Mouse (Mus musculus) large intestine, adult 2 months (tissue): ENCODE measurements around the gene Zfp618. TPM values are rescaled to one million over a fixed set of nuclear protein-coding genes. Genes with fewer than 3 reads are reported as not detected.

Experiments
- DNase-seq: peaks from one replicate; pipeline ENCODE4 v3.0.0-alpha.2; 2012; ENCODE audit warnings: low read depth, low spot score
- WGBS: fragments of 180-500 bp; shearing (Covaris S2); methylation state at CpG from one replicate; pipeline ENCODE4 v1.1.7; 2018; 5-methylcytosine and 5-hydroxymethylcytosine counted together
- polyA plus RNA-seq: library from polyadenylated mRNA; depleted of rRNA; stranded (reverse); fragments of >200 nt; gene quantifications from 2 replicates; pipeline ENCODE4 v1.2.3, GENCODE M21; 2012

Gene Zfp618
- polyA plus RNA-seq, 1 experiment: 0.42 TPM

- 84% methylated on average over 9 of the region's 9 CpGs for WGBS
- DNase-seq: no peak
These were observed 59.4 kb downstream of the Zfp618 start for GRCm38 (mm10) chr4:63024734-63025256.

DNA sequence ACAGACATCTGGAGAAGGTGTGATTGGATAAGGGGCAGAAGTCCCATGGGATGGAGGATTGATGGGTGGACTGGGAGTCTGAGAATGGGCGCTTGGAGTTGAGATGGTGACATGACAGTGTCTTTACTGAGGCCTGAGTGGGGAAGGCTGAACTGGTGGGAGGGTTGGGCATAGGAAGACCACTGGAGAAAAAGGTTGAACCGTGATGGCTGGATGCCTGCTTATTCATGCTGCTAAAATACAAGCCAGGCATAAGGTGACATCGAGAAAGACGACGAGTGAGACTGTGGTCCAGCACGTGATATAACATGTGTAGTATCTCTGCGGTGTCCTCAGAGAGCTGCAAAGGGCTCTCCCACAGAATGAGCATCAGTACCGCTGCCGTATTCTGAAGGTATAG, 59.9 kb downstream of the Zfp618 start:
- WGBS: 95% methylated on average over 9 of the region's 9 CpGs
- no peak for DNase-seq

GRCm38 (mm10) chr4:63026286-63026685, 60.9 kb downstream of the Zfp618 start:
- WGBS: 78% methylated on average over 3 of the region's 3 CpGs
- no peak for DNase-seq

- no peak for DNase-seq
These were observed 62.1 kb downstream of the Zfp618 start for GRCm38 (mm10) chr4:63027451-63027850.

DNA sequence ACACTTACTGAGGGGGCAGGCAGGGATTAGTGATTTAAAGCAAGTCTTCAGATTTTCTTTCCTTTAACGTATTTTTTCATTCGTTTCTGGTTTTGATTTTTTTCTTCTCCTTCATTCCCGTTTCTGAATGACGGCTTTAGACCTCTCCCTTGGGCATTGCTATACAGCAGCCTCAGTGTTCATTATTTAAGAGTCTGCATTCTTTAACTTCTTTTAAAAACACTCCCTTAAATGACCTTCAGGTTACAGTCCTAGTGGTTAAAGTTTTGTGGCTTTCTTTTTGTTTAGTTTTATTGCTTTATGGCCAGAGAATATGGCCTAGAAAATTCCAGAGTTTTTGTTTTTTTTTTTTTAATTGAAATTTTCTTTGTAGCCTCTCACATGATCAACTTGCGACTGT, 64.8 kb downstream of the Zfp618 start:
- WGBS: 27% methylated on average over 5 of the region's 5 CpGs
- peak; percentile 47 for DNase-seq

DNA sequence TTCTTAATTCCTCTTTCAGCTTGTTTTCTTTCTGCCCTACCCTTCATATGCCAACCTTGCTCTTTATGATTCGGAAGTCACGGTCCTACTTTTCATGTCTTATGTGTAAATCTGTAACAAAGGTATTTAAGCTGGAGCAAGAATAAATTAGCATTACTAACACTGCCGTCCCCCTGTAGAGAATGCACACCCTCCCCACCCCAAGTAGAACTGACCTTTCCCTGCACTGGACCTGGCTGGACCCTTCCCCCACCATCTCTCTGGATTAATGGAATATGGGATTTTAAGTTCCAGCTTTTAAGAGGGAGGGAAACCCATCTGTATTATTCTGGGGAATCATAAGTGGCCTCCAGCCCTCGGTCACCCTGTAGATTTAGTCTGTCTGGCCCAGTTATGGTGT, 65.9 kb downstream of the Zfp618 start:
- DNase-seq: no peak
- WGBS: 52% methylated on average over 4 of the region's 4 CpGs

GRCm38 (mm10) chr4:63032581-63033006, 67.2 kb downstream of the Zfp618 start:
- DNase-seq: peak; percentile 80
- WGBS: 39% methylated on average over 9 of the region's 9 CpGs

GRCm38 (mm10) chr4:63033724-63034123, 68.4 kb downstream of the Zfp618 start:
- no peak for DNase-seq
- 57% methylated on average over 5 of the region's 5 CpGs for WGBS

DNA sequence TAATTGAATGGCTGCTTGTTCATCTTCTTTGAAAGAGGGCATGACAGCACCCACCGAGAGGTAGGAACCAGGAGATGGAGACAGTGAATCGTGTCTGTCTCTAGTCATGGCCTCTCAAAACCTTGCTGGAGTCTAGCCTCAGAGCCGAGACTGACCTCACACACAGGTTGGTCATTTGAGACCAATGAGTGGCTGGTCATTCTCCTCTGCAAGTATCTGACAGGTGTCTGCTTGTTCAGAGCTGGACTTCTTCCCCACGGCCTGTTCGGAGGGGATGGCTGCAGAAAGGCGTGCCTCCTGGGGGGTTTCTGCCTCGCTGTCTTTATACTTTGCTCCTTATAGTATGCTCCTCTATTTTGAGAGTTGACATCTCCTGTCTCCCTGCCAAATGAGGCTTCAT, 70.6 kb downstream of the Zfp618 start:
- 87% methylated on average over 7 of the region's 7 CpGs for WGBS
- DNase-seq: no peak

GRCm38 (mm10) chr4:63036790-63037189, 71.4 kb downstream of the Zfp618 start:
- WGBS: 89% methylated on average over 5 of the region's 5 CpGs
- no peak for DNase-seq

GRCm38 (mm10) chr4:63037555-63037954, 72.2 kb downstream of the Zfp618 start:
- 26% methylated on average over 4 of the region's 4 CpGs for WGBS
- DNase-seq: no peak

- 42% methylated on average over 2 of the region's 2 CpGs for WGBS
- DNase-seq: no peak
These were observed 72.9 kb downstream of the Zfp618 start for GRCm38 (mm10) chr4:63038265-63038664.

DNA sequence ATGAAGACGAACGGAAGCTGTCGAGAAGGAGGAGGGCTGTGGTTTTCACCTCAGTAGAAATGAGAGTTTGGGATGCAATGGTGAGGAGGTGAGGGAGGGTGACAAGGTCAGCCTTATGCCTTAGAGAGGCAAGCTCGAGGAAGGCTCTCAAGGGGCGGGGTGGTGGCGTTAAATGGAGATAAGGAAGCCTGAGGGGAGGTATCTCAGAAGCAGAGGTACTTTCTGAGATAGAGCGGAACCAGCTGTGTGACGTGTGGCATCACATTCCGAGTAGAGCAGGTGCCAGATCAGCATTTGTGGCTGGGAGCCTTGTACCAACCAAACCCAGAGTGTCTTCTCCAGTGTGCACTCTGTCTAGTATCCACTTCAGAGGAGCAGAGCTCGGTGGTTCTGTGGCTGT, 73.6 kb downstream of the Zfp618 start:
- WGBS: 81% methylated on average over 10 of the region's 10 CpGs
- no peak for DNase-seq

DNA sequence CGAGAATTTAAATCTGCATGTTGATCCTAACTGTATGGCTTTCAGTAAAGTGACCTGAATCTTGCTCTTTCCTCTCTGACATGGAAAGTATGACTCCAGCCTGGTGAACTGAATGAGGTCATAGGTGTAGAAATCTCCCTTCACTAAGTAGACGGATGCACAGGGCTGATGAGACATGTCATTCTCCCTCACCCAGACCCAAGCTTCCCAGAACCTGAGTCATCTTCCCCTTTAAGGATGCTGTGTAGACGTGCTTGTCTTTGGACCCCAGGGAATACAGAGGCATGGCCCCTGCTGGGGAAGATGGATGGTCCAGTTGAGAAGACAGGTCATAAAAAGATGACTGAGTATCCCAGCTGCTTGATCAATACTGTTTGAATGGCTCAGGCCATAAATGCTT, 83.2 kb downstream of the Zfp618 start:
- 80% methylated on average over 3 of the region's 3 CpGs for WGBS
- DNase-seq: no peak

GRCm38 (mm10) chr4:63049596-63050318, 84.4 kb downstream of the Zfp618 start:
- no peak for DNase-seq

DNA sequence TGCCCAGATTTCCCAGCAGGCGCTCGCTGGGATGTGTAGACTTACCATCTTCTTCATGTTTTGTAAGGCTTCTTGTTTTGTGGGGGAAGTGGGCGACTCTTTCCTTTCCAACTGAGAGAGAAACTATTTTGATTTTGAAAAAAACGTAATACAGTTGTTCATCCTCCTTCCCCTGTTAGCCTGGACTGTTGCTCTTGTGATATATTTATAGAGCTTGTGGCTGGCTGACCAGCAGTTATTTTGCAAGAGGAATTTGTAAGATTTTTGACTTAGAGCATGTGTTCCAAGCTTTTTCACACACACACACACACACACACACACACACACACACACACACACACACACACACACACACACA, 84.9 kb downstream of the Zfp618 start:
- DNase-seq: no peak
- 65% methylated on average over 4 of the region's 4 CpGs for WGBS

GRCm38 (mm10) chr4:63050949-63051348, 85.6 kb downstream of the Zfp618 start:
- DNase-seq: no peak
- WGBS: 42% methylated on average over 4 of the region's 4 CpGs

- WGBS: 31% methylated on average over 7 of the region's 7 CpGs
- peak; percentile 75 for DNase-seq
These were observed 86.7 kb downstream of the Zfp618 start for GRCm38 (mm10) chr4:63051940-63052661.

- no peak for DNase-seq
- 20% methylated on average over 2 of the region's 2 CpGs for WGBS
These were observed 87.3 kb downstream of the Zfp618 start for GRCm38 (mm10) chr4:63052662-63053033.

GRCm38 (mm10) chr4:63055216-63055745, 89.9 kb downstream of the Zfp618 start:
- DNase-seq: no peak
- 90% methylated on average over 10 of the region's 10 CpGs for WGBS
